Mouse (Mus musculus): ENCODE results near the gene Rsph14. TPM values are rescaled to one million over a fixed set of nuclear protein-coding genes. Genes with fewer than 3 reads are reported as not detected.

Rsph14 gene
- polyA plus RNA-seq, 1 experiment from 2014 or later = 8.8 TPM

GRCm38 (mm10) chr10:75061341-75062188, 29.2 kb upstream of the Rsph14 start:
- TF ChIP-seq EP300 (IDR thresholded peaks at IDR 0.05) (no peak), CTCF (IDR thresholded peaks at IDR 0.05) (no peak)
- peak overlapping the region; percentile 51; the same call in 1 of the 2 replicates for H3K27ac ChIP-seq (ENCODE audit: low read length)
- DNase-seq (ENCODE audit: low spot score) = peak; percentile 19
- no peaks in the 10 kb centered on the region for H3K27me3 ChIP-seq (replicated peaks; ENCODE audit: insufficient read depth, low read length)
- H3K4me3 ChIP-seq (ENCODE audit: low read depth, low read length) = peak overlapping the region; percentile 93
- H3K9me3 ChIP-seq (ENCODE audit: low read length) = no peaks in the 10 kb centered on the region
- peak overlapping the region; percentile 90 for H3K4me2 ChIP-seq (replicated peaks; ENCODE audit: low read depth, low read length)
- peak overlapping the region; percentile 63 for H3K9ac ChIP-seq (replicated peaks; ENCODE audit: low read depth)
- no peak for ATAC-seq
- 3% methylated on average over 56 of the region's 71 CpGs for WGBS
- peaks cover 14% of the 10 kb centered on the region; the same call in 1 of the 2 replicates for H3K4me1 ChIP-seq (ENCODE audit: insufficient read depth, low read depth, low read length)
- no peaks in the 10 kb centered on the region for H3K36me3 ChIP-seq (ENCODE audit: insufficient read depth, low read length)

GRCm38 (mm10) chr10:75060843-75061235, 28.5 kb upstream of the Rsph14 start:
- TF ChIP-seq CTCF (IDR thresholded peaks at IDR 0.05) = no peak
- TF ChIP-seq EP300 (IDR thresholded peaks at IDR 0.05) = no peak
- peak; percentile 22 for DNase-seq (ENCODE audit: low spot score)
- no peaks in the 10 kb centered on the region for H3K36me3 ChIP-seq (ENCODE audit: insufficient read depth, low read length)
- peak overlapping the region; percentile 63 for H3K9ac ChIP-seq (replicated peaks; ENCODE audit: low read depth)
- H3K9me3 ChIP-seq (ENCODE audit: low read length) = no peaks in the 10 kb centered on the region
- peaks cover 14% of the 10 kb centered on the region; the same call in 1 of the 2 replicates for H3K4me1 ChIP-seq (ENCODE audit: insufficient read depth, low read depth, low read length)
- H3K27ac ChIP-seq (ENCODE audit: low read length) = peak overlapping the region; percentile 51
- under 1% methylated on average over 24 of the region's 48 CpGs for WGBS
- H3K4me2 ChIP-seq (replicated peaks; ENCODE audit: low read depth, low read length) = peak overlapping the region; percentile 90
- ATAC-seq = peak; percentile 1
- no peaks in the 10 kb centered on the region for H3K27me3 ChIP-seq (replicated peaks; ENCODE audit: insufficient read depth, low read length)
- H3K4me3 ChIP-seq (ENCODE audit: low read depth, low read length) = peak overlapping the region; percentile 93

GRCm38 (mm10) chr10:75060217-75060842, 27.9 kb upstream of the Rsph14 start, which contains the start of gene Bcr:
Gene Bcr (plus strand): TSS chr10:75060592.
- ATAC-seq (peak; percentile 78), DNase-seq (ENCODE audit: low spot score) (peak; percentile 86)
- peak within 1 kb of the TSS; percentile 93 for H3K4me3 ChIP-seq (ENCODE audit: low read depth, low read length)
- H3K27me3 ChIP-seq (replicated peaks; ENCODE audit: insufficient read depth, low read length) = no peaks in the 10 kb centered on the region
- TF ChIP-seq EP300 (IDR thresholded peaks at IDR 0.05) = no peak
- TF ChIP-seq CTCF (IDR thresholded peaks at IDR 0.05) = peak; percentile 4; the same call in 1 of the 2 replicates
- H3K9ac ChIP-seq (replicated peaks; ENCODE audit: low read depth) = peak within 1 kb of the TSS; percentile 63
- H3K27ac ChIP-seq (ENCODE audit: low read length) = peak within 1 kb of the TSS; percentile 51
- WGBS = under 1% methylated on average over 24 of the region's 73 CpGs
- H3K9me3 ChIP-seq (ENCODE audit: low read length) = no peaks in the 10 kb centered on the region
- H3K36me3 ChIP-seq (ENCODE audit: insufficient read depth, low read length) = no peaks in the 10 kb centered on the region
- H3K4me1 ChIP-seq (ENCODE audit: insufficient read depth, low read depth, low read length) = peaks cover 14% of the 10 kb centered on the region; the same call in 1 of the 2 replicates
- peak within 1 kb of the TSS; percentile 90 for H3K4me2 ChIP-seq (replicated peaks; ENCODE audit: low read depth, low read length)

- Histone ChIP-seq H3K27ac (ENCODE audit: low read length) (no peak overlapping the region), H3K4me3 (ENCODE audit: low read depth, low read length) (no peak overlapping the region), H3K27me3 (replicated peaks; ENCODE audit: insufficient read depth, low read length) (no peaks in the 10 kb centered on the region), H3K4me2 (replicated peaks; ENCODE audit: low read depth, low read length) (peak overlapping the region; percentile 90), H3K9ac (replicated peaks; ENCODE audit: low read depth) (no peak overlapping the region), H3K4me1 (ENCODE audit: insufficient read depth, low read depth, low read length) (peaks cover 11% of the 10 kb centered on the region; the same call in 1 of the 2 replicates), H3K9me3 (ENCODE audit: low read length) (no peaks in the 10 kb centered on the region), H3K36me3 (ENCODE audit: insufficient read depth, low read length) (no peaks in the 10 kb centered on the region)
- TF ChIP-seq EP300 (IDR thresholded peaks at IDR 0.05) (no peak), CTCF (IDR thresholded peaks at IDR 0.05) (peak; percentile 85)
- WGBS = 2% methylated on average over 11 of the region's 11 CpGs
- ATAC-seq (peak; percentile 36), DNase-seq (ENCODE audit: low spot score) (peak; percentile 92)
Observed at GRCm38 (mm10) chr10:75059396-75059795, 27.0 kb upstream of the Rsph14 start.

GRCm38 (mm10) chr10:75058761-75059395, 26.5 kb upstream of the Rsph14 start:
- H3K9ac ChIP-seq (replicated peaks; ENCODE audit: low read depth) = no peak overlapping the region
- peaks cover 10% of the 10 kb centered on the region; the same call in 1 of the 2 replicates for H3K4me1 ChIP-seq (ENCODE audit: insufficient read depth, low read depth, low read length)
- no peak for TF ChIP-seq CTCF (IDR thresholded peaks at IDR 0.05)
- no peak for TF ChIP-seq EP300 (IDR thresholded peaks at IDR 0.05)
- ATAC-seq (no peak), DNase-seq (ENCODE audit: low spot score) (no peak)
- no peaks in the 10 kb centered on the region for H3K36me3 ChIP-seq (ENCODE audit: insufficient read depth, low read length)
- no peak overlapping the region for H3K27ac ChIP-seq (ENCODE audit: low read length)
- H3K9me3 ChIP-seq (ENCODE audit: low read length) = no peaks in the 10 kb centered on the region
- no peak overlapping the region for H3K4me3 ChIP-seq (ENCODE audit: low read depth, low read length)
- peak overlapping the region; percentile 90; the same call in 1 of the 2 replicates for H3K4me2 ChIP-seq (replicated peaks; ENCODE audit: low read depth, low read length)
- WGBS = 42% methylated on average over 9 of the region's 9 CpGs
- no peaks in the 10 kb centered on the region for H3K27me3 ChIP-seq (replicated peaks; ENCODE audit: insufficient read depth, low read length)

GRCm38 (mm10) chr10:75058336-75058735, 25.9 kb upstream of the Rsph14 start:
- H3K36me3 ChIP-seq (ENCODE audit: insufficient read depth, low read length) = no peaks in the 10 kb centered on the region
- H3K4me3 ChIP-seq (ENCODE audit: low read depth, low read length) = no peak overlapping the region
- H3K4me1 ChIP-seq (ENCODE audit: insufficient read depth, low read depth, low read length) = peaks cover 8% of the 10 kb centered on the region; the same call in 1 of the 2 replicates
- no peak overlapping the region for H3K27ac ChIP-seq (ENCODE audit: low read length)
- no peaks in the 10 kb centered on the region for H3K27me3 ChIP-seq (replicated peaks; ENCODE audit: insufficient read depth, low read length)
- 33% methylated on average over 8 of the region's 8 CpGs for WGBS
- no peak for TF ChIP-seq CTCF (IDR thresholded peaks at IDR 0.05)
- TF ChIP-seq EP300 (IDR thresholded peaks at IDR 0.05) = peak; percentile 74
- H3K4me2 ChIP-seq (replicated peaks; ENCODE audit: low read depth, low read length) = no peak overlapping the region
- H3K9me3 ChIP-seq (ENCODE audit: low read length) = no peaks in the 10 kb centered on the region
- peak; percentile 80 for DNase-seq (ENCODE audit: low spot score)
- no peak overlapping the region for H3K9ac ChIP-seq (replicated peaks; ENCODE audit: low read depth)
- peak; percentile 18 for ATAC-seq

Measured in lung, postnatal 0 days (tissue).